Mouse (Mus musculus) regulatory T cell (primary cell): ENCODE results near the gene Rps11.

Experiments used
- in situ Hi-C: fragments of 300-600 bp; cut with MboI, MseI; formaldehyde crosslinking; loops from one replicate; pipeline ENCODE4 v1.15.1; 2025; ENCODE audit warnings: high pct_unique_total_duplicates

Rps11 gene

GRCm38 (mm10) chr7:45133446-45134159, 9.4 kb upstream of the Rps11 start:
- in situ Hi-C loops = no loop called here

DNA sequence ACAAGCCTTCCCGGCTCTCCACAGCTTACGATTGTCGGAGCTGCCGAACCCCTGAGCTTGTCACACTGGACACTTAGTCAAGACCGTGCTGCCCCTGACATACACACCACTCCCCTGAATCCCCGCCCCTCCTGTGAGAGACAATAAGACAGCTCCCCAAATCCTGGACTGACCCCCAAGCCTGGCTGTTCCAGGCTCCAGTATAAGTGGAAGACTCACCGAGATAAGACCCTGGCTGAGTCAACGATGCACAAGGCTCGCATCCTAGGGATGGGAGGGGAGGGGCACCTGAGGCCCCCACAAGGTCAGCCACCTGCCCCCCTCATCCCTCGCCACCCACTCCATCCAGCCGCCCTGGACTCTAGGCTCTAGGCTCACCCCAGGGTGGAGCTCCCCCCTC, 7.6 kb upstream of the Rps11 start:
- in situ Hi-C loops = no loop called here

DNA sequence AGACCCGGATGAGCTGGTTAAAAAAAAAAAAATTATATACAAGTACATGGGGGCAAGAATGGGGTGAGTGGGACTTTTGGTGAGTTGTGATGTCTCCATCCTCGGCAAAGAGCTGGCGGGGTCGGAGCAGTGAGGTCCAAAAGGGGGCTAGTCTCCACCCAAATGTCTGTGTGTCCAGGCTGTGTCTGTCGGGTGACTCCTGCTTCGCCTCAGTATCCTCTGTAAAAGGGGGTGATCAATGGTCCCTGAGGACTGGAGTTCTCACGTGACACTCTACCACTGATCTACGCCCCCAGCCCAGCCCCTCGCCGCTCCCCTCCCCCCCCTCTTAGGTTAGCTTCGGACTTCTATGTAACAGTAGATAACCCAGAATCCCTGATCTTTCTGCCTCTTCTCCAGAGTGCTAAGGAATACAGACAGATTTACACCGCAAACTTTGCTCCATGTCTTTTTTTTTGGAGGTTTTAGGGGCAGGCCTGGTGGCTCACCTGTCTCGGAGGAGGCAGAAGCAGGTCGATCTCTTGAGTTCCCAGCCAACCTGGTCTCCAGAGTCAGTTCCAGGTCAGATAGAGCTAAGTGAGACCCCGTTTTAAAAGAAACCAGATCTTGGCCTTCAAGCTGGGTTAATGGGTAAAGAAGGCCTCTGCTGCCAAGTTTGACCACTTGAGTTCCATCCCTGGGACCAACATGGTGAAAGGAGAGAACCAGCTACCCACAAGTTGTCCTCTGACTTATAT, 5.7 kb upstream of the Rps11 start:
- in situ Hi-C loops = loop anchor here (5.0 to 10.0 kb wide), 2 partner anchors 48 to 275 kb away; partner anchors contain the start of gene Pnkp

- in situ Hi-C loops = loop anchor here (5.0 to 10.0 kb wide), 2 partner anchors 47 to 275 kb away; partner anchors contain the start of gene Pnkp
Measured at GRCm38 (mm10) chr7:45129318-45129717, 5.1 kb upstream of the Rps11 start.

- in situ Hi-C loops = loop anchor here (5.0 to 10.0 kb wide), 2 partner anchors 46 to 274 kb away; partner anchors contain the start of gene Pnkp
Measured at GRCm38 (mm10) chr7:45128624-45129246, 4.5 kb upstream of the Rps11 start, which contains the start of gene Rpl13a. Gene Rpl13a, minus strand, starts transcription at chr7:45128761.

DNA sequence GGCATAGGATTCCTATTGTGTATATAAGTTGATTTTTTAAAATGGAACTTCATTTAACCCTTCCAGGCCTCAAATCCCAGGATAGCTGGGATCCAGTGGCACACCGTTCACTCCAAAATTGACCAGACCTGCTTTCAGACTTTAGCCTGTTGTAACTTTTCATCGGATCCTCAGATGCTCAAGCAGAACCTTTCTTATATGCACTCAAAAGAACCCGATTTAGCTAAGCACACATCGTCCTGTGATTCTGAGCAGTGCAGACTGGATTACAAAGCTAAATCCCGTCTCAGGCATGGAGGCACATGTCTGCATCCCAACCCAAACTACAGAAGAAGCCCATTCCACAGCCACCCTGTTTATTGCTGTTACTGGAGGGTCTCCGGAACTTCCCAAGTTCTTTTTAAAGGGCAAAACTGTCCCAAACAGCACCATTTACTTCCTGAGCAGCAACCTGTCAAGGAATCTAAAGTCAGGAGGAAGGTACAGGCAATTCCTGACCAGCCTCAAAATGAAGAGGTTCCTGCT, 3.5 kb upstream of the Rps11 start:
- in situ Hi-C loops = loop anchor here (5.0 to 10.0 kb wide), 2 partner anchors 45 to 273 kb away; partner anchors contain the start of gene Pnkp

DNA sequence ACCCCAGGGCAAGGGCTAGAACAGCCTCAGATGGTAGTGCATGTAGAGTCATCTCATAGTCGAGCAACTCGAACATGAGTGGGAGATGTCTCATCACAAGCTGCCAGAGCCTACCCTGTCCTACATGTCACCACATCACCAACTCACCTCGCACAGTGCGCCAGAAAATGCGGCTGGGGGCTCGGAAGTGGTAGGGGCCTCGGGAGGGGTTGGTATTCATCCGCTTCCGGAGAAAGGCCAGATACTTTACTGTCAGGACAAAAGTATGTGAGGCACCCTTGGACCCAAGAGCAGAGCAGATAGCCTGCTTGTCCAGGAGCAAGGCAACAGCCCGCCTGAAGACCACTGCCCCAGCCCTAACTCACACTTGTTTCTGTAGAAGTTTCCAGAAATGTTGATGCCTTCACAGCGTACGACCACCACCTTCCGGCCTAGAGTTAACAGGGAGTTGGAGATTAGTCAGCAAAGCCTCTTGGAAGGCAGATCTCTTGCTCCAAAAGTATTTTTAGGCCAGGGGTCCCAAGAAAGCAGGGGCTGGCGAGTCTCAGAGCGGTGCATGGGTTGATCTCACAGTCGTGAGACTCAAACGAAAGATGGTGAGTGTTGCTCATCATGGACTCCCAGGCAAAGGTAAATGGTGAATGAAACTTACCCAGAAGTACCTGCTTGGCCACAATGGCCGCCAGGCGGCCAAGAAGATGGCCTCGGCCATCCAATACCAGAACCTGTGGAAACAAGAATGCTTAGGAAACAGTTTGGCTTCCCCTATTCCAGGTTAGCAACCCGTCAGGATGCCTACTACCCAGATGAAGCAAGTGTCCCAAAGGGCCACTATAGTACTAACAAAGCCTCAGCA, 2.8 kb upstream of the Rps11 start:
- in situ Hi-C loops = loop anchor here (5.0 to 10.0 kb wide), 2 partner anchors 45 to 272 kb away; partner anchors contain the start of gene Pnkp

- in situ Hi-C loops = loop anchor here (5.0 to 10.0 kb wide), 2 partner anchors 44 to 271 kb away; partner anchors contain the start of gene Pnkp
Measured at GRCm38 (mm10) chr7:45126147-45126843, 2.1 kb upstream of the Rps11 start.

DNA sequence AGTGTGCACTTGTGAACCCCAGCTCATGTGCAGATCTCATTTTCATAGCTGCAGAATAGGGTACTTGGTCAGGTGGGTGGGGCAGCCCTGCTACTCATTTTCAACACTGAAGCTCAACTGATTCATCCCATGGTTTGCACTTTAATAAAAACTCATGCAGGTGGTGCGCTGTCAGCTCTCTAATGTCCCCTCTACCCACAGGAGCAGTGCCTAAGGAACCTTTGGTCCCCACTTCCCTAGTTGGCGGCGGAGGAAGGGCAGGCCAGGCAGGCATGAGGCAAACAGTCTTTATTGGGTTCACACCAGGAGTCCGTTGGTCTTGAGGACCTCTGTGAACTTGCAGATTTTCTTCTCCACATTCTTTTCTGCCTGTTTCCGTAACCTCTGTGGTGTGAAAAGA, 1.4 kb upstream of the Rps11 start:
- in situ Hi-C loops = loop anchor here (5.0 to 10.0 kb wide), 2 partner anchors 43 to 271 kb away; partner anchors contain the start of gene Pnkp

- in situ Hi-C loops = loop anchor here (5.0 to 10.0 kb wide), 2 partner anchors 43 to 270 kb away; partner anchors contain the start of gene Pnkp
Measured at GRCm38 (mm10) chr7:45125144-45125600, 933 bp upstream of the Rps11 start.

DNA sequence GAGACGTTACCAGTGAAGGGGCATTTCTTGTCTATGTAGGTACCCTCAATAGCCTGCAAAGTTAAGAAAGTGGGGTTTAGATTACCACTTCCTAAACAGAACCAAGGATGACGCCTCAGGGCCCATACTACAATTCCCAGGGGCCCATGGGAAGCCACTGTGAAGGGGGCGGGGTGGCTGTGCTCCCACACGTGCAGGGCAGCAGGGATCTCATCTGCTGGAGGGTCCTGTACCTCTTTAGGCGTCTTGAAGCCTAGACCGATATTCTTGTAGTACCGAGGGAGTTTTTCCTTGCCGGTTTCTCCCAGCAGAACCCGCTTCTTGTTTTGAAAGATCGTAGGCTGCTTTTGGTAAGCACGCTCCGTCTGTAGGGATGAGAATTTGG, 1.1 kb downstream of the Rps11 start:
- in situ Hi-C loops = loop anchor here (10.0 kb wide), 1 partner anchor 268 kb away; the partner anchor contains the start of gene Pnkp

GRCm38 (mm10) chr7:45122561-45123185, 1.6 kb downstream of the Rps11 start:
- in situ Hi-C loops = loop anchor here (10.0 kb wide), 1 partner anchor 268 kb away; the partner anchor contains the start of gene Pnkp

- in situ Hi-C loops = loop anchor here (10.0 kb wide), 1 partner anchor 267 kb away; the partner anchor contains the start of gene Pnkp
Measured at GRCm38 (mm10) chr7:45121966-45122365, 2.3 kb downstream of the Rps11 start.

GRCm38 (mm10) chr7:45121404-45121803, 2.8 kb downstream of the Rps11 start:
- in situ Hi-C loops = loop anchor here (10.0 kb wide), 1 partner anchor 267 kb away; the partner anchor contains the start of gene Pnkp

GRCm38 (mm10) chr7:45119780-45120709, 4.2 kb downstream of the Rps11 start:
- in situ Hi-C loops = loop anchor here (10.0 kb wide), 1 partner anchor 265 kb away; the partner anchor contains the start of gene Pnkp

- in situ Hi-C loops = no loop called here
Measured at GRCm38 (mm10) chr7:45118336-45118735, 5.9 kb downstream of the Rps11 start.

DNA sequence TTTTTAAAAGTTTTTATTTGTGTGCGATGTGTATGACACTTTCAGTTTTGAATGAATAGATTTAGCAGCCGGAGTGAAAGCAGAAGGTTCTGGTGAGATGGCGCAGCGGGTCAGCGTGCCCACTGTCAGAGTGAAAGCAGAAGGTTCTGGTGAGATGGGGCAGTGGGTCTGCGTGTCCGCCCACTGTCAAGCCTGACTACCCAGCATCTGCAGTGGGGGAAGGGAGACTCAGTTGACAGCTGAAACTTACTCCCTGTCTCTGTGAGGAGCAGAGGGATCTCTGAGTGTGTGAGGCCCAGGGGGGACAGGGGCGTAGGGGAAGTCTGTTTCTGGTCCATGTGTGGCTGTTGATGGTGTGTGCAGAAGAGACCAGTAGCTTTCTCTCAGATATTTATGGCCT, 6.7 kb downstream of the Rps11 start:
- in situ Hi-C loops = no loop called here

DNA sequence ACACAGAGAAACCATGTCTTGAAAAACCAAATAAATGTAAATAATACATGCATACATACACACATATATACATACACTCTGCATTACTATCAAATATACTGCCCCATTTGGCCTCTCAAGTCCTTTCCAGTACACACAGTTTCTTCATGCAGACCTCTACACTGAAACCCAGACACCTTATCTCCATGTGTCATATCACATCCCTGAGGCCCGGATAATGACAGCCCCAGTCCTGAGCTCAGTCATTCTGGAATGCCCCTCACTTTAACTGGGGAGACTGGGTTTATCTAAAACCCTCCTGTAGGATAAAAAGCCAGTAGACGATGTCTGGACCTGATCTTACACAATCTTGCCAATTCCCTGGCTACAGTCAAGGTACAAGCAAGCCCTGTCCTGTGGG, 10.8 kb downstream of the Rps11 start:
- in situ Hi-C loops = no loop called here
